Mouse (Mus musculus): ENCODE results near the gene Sec16a. TPM values are rescaled to one million over a fixed set of nuclear protein-coding genes. Genes with fewer than 3 reads are reported as not detected.

The Sec16a gene
- polyA plus RNA-seq (2011; ENCODE audit: insufficient read depth, insufficient read length, low read depth, missing spikeins): 51.5 and 55.5 TPM in 2 replicates

GRCm38 (mm10) chr2:26444946-26445665 is at the start of gene Sec16a:
Gene Sec16a, minus strand, starts transcription at chr2:26445216.
- H3K4me3 ChIP-seq (ENCODE audit: low read depth, low read length): peak within 1 kb of the TSS; percentile 93
- H3K27ac ChIP-seq (ENCODE audit: insufficient read depth, low read length): peak within 1 kb of the TSS; percentile 38; the same call in 1 of the 2 replicates
- peaks cover 5% of the 10 kb centered on the region for H3K4me1 ChIP-seq (ENCODE audit: control insufficient read depth, insufficient read depth, low read length)
- TF ChIP-seq EP300 (IDR thresholded peaks at IDR 0.05; ENCODE audit: insufficient read depth, low read depth, low read length) (0 out of 2 replicates have a peak, but pooled peaks have one; percentile 12), POLR2A (IDR thresholded peaks at IDR 0.05; ENCODE audit: insufficient read depth, low read length) (no peak), CTCF (IDR thresholded peaks at IDR 0.05; ENCODE audit: low read depth, low read length) (no peak)
- no peaks in the 10 kb centered on the region for H3K9me3 ChIP-seq (replicated peaks; ENCODE audit: control insufficient read depth, insufficient read depth, low read length, poor library complexity, severe bottlenecking)
- peak within 1 kb of the TSS; percentile 68 for H3K9ac ChIP-seq (ENCODE audit: low read depth, poor library complexity, severe bottlenecking)
- no peaks in the 10 kb centered on the region for H3K27me3 ChIP-seq (ENCODE audit: control insufficient read depth, insufficient read depth, low read length, poor library complexity, severe bottlenecking)
- peaks cover 16% of the 10 kb centered on the region for H3K36me3 ChIP-seq (ENCODE audit: control insufficient read depth, insufficient read depth, low read length, poor library complexity, severe bottlenecking)

GRCm38 (mm10) chr2:26494396-26494795 is 49.4 kb upstream of the Sec16a start:
- Histone ChIP-seq H3K4me1 (ENCODE audit: control insufficient read depth, insufficient read depth, low read length) (peaks cover 6% of the 10 kb centered on the region), H3K9ac (ENCODE audit: low read depth, poor library complexity, severe bottlenecking) (no peak overlapping the region), H3K27me3 (ENCODE audit: control insufficient read depth, insufficient read depth, low read length, poor library complexity, severe bottlenecking) (no peaks in the 10 kb centered on the region), H3K27ac (ENCODE audit: insufficient read depth, low read length) (no peak overlapping the region), H3K9me3 (replicated peaks; ENCODE audit: control insufficient read depth, insufficient read depth, low read length, poor library complexity, severe bottlenecking) (no peaks in the 10 kb centered on the region), H3K4me3 (ENCODE audit: low read depth, low read length) (no peak overlapping the region), H3K36me3 (ENCODE audit: control insufficient read depth, insufficient read depth, low read length, poor library complexity, severe bottlenecking) (no peaks in the 10 kb centered on the region)
- TF ChIP-seq CTCF (IDR thresholded peaks at IDR 0.05; ENCODE audit: low read depth, low read length) (no peak), POLR2A (IDR thresholded peaks at IDR 0.05; ENCODE audit: insufficient read depth, low read length) (no peak), EP300 (IDR thresholded peaks at IDR 0.05; ENCODE audit: insufficient read depth, low read depth, low read length) (no peak)

- H3K4me1 ChIP-seq (ENCODE audit: control insufficient read depth, insufficient read depth, low read length): peaks cover 7% of the 10 kb centered on the region
- no peaks in the 10 kb centered on the region for H3K36me3 ChIP-seq (ENCODE audit: control insufficient read depth, insufficient read depth, low read length, poor library complexity, severe bottlenecking)
- H3K9ac ChIP-seq (ENCODE audit: low read depth, poor library complexity, severe bottlenecking): no peak overlapping the region
- H3K27me3 ChIP-seq (ENCODE audit: control insufficient read depth, insufficient read depth, low read length, poor library complexity, severe bottlenecking): no peaks in the 10 kb centered on the region
- H3K27ac ChIP-seq (ENCODE audit: insufficient read depth, low read length): no peak overlapping the region
- H3K9me3 ChIP-seq (replicated peaks; ENCODE audit: control insufficient read depth, insufficient read depth, low read length, poor library complexity, severe bottlenecking): no peaks in the 10 kb centered on the region
- TF ChIP-seq POLR2A (IDR thresholded peaks at IDR 0.05; ENCODE audit: insufficient read depth, low read length) (no peak), EP300 (IDR thresholded peaks at IDR 0.05; ENCODE audit: insufficient read depth, low read depth, low read length) (no peak), CTCF (IDR thresholded peaks at IDR 0.05; ENCODE audit: low read depth, low read length) (no peak)
- no peak overlapping the region for H3K4me3 ChIP-seq (ENCODE audit: low read depth, low read length)
These were observed 48.2 kb upstream of the Sec16a start for GRCm38 (mm10) chr2:26493021-26493781.

GRCm38 (mm10) chr2:26490760-26491301 is 45.8 kb upstream of the Sec16a start:
- H3K27ac ChIP-seq (ENCODE audit: insufficient read depth, low read length): no peak overlapping the region
- H3K36me3 ChIP-seq (ENCODE audit: control insufficient read depth, insufficient read depth, low read length, poor library complexity, severe bottlenecking): no peaks in the 10 kb centered on the region
- TF ChIP-seq CTCF (IDR thresholded peaks at IDR 0.05; ENCODE audit: low read depth, low read length): no peak
- no peak for TF ChIP-seq POLR2A (IDR thresholded peaks at IDR 0.05; ENCODE audit: insufficient read depth, low read length)
- TF ChIP-seq EP300 (IDR thresholded peaks at IDR 0.05; ENCODE audit: insufficient read depth, low read depth, low read length): no peak
- no peaks in the 10 kb centered on the region for H3K27me3 ChIP-seq (ENCODE audit: control insufficient read depth, insufficient read depth, low read length, poor library complexity, severe bottlenecking)
- no peak overlapping the region for H3K9ac ChIP-seq (ENCODE audit: low read depth, poor library complexity, severe bottlenecking)
- H3K4me3 ChIP-seq (ENCODE audit: low read depth, low read length): no peak overlapping the region
- peaks cover 16% of the 10 kb centered on the region for H3K4me1 ChIP-seq (ENCODE audit: control insufficient read depth, insufficient read depth, low read length)
- no peaks in the 10 kb centered on the region for H3K9me3 ChIP-seq (replicated peaks; ENCODE audit: control insufficient read depth, insufficient read depth, low read length, poor library complexity, severe bottlenecking)

GRCm38 (mm10) chr2:26488535-26489135 is 43.6 kb upstream of the Sec16a start:
- Histone ChIP-seq H3K27ac (ENCODE audit: insufficient read depth, low read length) (no peak overlapping the region), H3K9ac (ENCODE audit: low read depth, poor library complexity, severe bottlenecking) (no peak overlapping the region)

More at GRCm38 (mm10) chr2:26488535-26489135, 43.6 kb upstream of the Sec16a start:
- H3K4me1 ChIP-seq (ENCODE audit: control insufficient read depth, insufficient read depth, low read length): peaks cover 16% of the 10 kb centered on the region
- no peak overlapping the region for H3K4me3 ChIP-seq (ENCODE audit: low read depth, low read length)
- TF ChIP-seq CTCF (IDR thresholded peaks at IDR 0.05; ENCODE audit: low read depth, low read length) (no peak), EP300 (IDR thresholded peaks at IDR 0.05; ENCODE audit: insufficient read depth, low read depth, low read length) (no peak), POLR2A (IDR thresholded peaks at IDR 0.05; ENCODE audit: insufficient read depth, low read length) (no peak)
- H3K36me3 ChIP-seq (ENCODE audit: control insufficient read depth, insufficient read depth, low read length, poor library complexity, severe bottlenecking): no peaks in the 10 kb centered on the region
- no peaks in the 10 kb centered on the region for H3K27me3 ChIP-seq (ENCODE audit: control insufficient read depth, insufficient read depth, low read length, poor library complexity, severe bottlenecking)
- no peaks in the 10 kb centered on the region for H3K9me3 ChIP-seq (replicated peaks; ENCODE audit: control insufficient read depth, insufficient read depth, low read length, poor library complexity, severe bottlenecking)
